In genomic region chr2:29271803-29272518, GRCm38 (mm10) we compare ENCODE assay signal across 8 mouse cellular contexts. TPM values are rescaled to one million over a fixed set of nuclear protein-coding genes. Genes with fewer than 3 reads are reported as not detected.
DNase-seq lines count a peak whose midpoint lies in the region; ATAC-seq and TF ChIP-seq lines count a peak whose summit lies in the region.

No protein-coding gene starts in this region.

- H3K4me3 ChIP-seq in MEL (ENCODE audit: control insufficient read depth in 1 of 2, insufficient read depth in 1 of 2, low read depth in 2 of 2, low read length in 2 of 2), result no peak overlapping the region
- no peak overlapping the region for H3K4me3 ChIP-seq in hindbrain, embryonic 12.5 days

- TF ChIP-seq CTCF in MEL (IDR thresholded peaks at IDR 0.05 in 2 of 3, conservative IDR thresholded peaks at IDR 0.05 in 1 of 3; ENCODE audit: control insufficient read depth in 1 of 3, insufficient read depth in 1 of 3, low read depth in 2 of 3, low read length in 3 of 3, poor library complexity in 1 of 3, severe bottlenecking in 1 of 3), result no peak

- H3K36me3 ChIP-seq in MEL (ENCODE audit: control insufficient read depth in 1 of 2, insufficient read depth in 2 of 2, low read length in 2 of 2), result no peaks in the 10 kb centered on the region
- no peaks in the 10 kb centered on the region for H3K36me3 ChIP-seq in hindbrain, embryonic 12.5 days

- no peak overlapping the region for H3K27ac ChIP-seq in MEL (ENCODE audit: control insufficient read depth, low read depth, low read length)
- peak overlapping the region; percentile 60; the same call in 1 of the 2 replicates for H3K27ac ChIP-seq in hindbrain, embryonic 12.5 days

- no peak overlapping the region for H3K4me2 ChIP-seq in hindbrain, embryonic 12.5 days (replicated peaks)

- no peak for TF ChIP-seq RAD21 in MEL (IDR thresholded peaks at IDR 0.05; ENCODE audit: low read depth, low read length)

- WGBS in hindbrain, embryonic 12.5 days, result 43% methylated on average over 7 of the region's 7 CpGs

- peak; percentile 61 to 64 for DNase-seq in cerebellum, postnatal 10 days
- peak; percentile 52 for DNase-seq in MEL (ENCODE audit: low read depth, low spot score)
- peak; percentile 45 for DNase-seq in lung, postnatal 14 days
- DNase-seq in liver, result no peak
- no peak for DNase-seq in ovary, postnatal 36 days (ENCODE audit: low spot score)
- no peak for DNase-seq in urinary bladder, postnatal 25 days (ENCODE audit: low spot score)

- H3K27me3 ChIP-seq in MEL (ENCODE audit: control insufficient read depth in 1 of 2, insufficient read depth in 2 of 2, low read length in 2 of 2), result peaks cover 0 to 1% of the 10 kb centered on the region in 2 experiments; a peak in 1 of 4 replicates
- no peaks in the 10 kb centered on the region for H3K27me3 ChIP-seq in hindbrain, embryonic 12.5 days

- TF ChIP-seq EP300 in MEL (IDR thresholded peaks at IDR 0.05; ENCODE audit: low read depth in 1 of 2, low read length in 2 of 2), result no peak; a peak in 1 of 4 replicates

- H3K79me2 ChIP-seq in MEL (ENCODE audit: control insufficient read depth, insufficient read depth, low read length, poor library complexity), result no peaks in the 10 kb centered on the region

- TF ChIP-seq POLR2A in MEL (IDR thresholded peaks at IDR 0.05; ENCODE audit: control insufficient read depth in 1 of 2, insufficient read depth in 1 of 2, low read depth in 1 of 2, low read length in 2 of 2, poor library complexity in 1 of 2), result no peak

- no peak for ATAC-seq in cerebellum, adult (ENCODE audit: insufficient number of reproducible peaks, low FRiP score, low TSS enrichment)
- peak; percentile 74 for ATAC-seq in hindbrain, embryonic 12.5 days (ENCODE audit: low FRiP score)

- peaks cover 0 to 9% of the 10 kb centered on the region in 2 experiments; a peak in 1 of 4 replicates for H3K4me1 ChIP-seq in MEL (ENCODE audit: control insufficient read depth in 1 of 2, insufficient read depth in 2 of 2, low read length in 2 of 2)
- peaks cover 22% of the 10 kb centered on the region for H3K4me1 ChIP-seq in hindbrain, embryonic 12.5 days

- H3K9ac ChIP-seq in MEL (ENCODE audit: control insufficient read depth, low read depth, low read length, poor library complexity, severe bottlenecking), result no peak overlapping the region
- no peak overlapping the region for H3K9ac ChIP-seq in hindbrain, embryonic 12.5 days

- H3K9me3 ChIP-seq in MEL (replicated peaks; ENCODE audit: insufficient read depth, low read length), result no peaks in the 10 kb centered on the region
- no peaks in the 10 kb centered on the region for H3K9me3 ChIP-seq in hindbrain, embryonic 12.5 days (replicated peaks)

TF ChIP-seq in MEL, 35 proteins besides CTCF, POLR2A, EP300 and RAD21:
- no peak for TF ChIP-seq SMC3 (IDR thresholded peaks at IDR 0.05; ENCODE audit: low read depth, low read length)
- no peak for TF ChIP-seq MYC (IDR thresholded peaks at IDR 0.05; ENCODE audit: low read depth, low read length)
- TF ChIP-seq MAX (IDR thresholded peaks at IDR 0.05; ENCODE audit: low read length), result no peak
- no peak for TF ChIP-seq TAL1 (IDR thresholded peaks at IDR 0.05; ENCODE audit: low read length)
- TF ChIP-seq MAZ (IDR thresholded peaks at IDR 0.05; ENCODE audit: low read depth, low read length), result no peak

RNA-seq across cellular contexts. Expression of gene Ntng2, which starts 19.2 kb away (rescaled TPM):
- 3.7 and 5.4 TPM in 2 replicates for total RNA-seq in MEL (2012; rRNA removed)
- polyA plus RNA-seq in MEL (2012; ENCODE audit: insufficient read depth in 1 of 2, insufficient read length in 2 of 2, low read depth in 1 of 2, low replicate concordance in 2 of 2, missing spikeins in 1 of 2), result 10 to 100 TPM in 1 of 2 experiments, not detected in 1; 19.1 TPM
- polyA plus RNA-seq in hindbrain, embryonic 12.5 days (2016; fragmentation: Nextera tagmentation; extraction: Ambion mirVana), result 2.6 and 3.1 TPM in 2 replicates

Comparison
In these comparisons a context has a peak if more than half of its experiments do, and no peak if none do; other contexts are left out.
1. DNase-seq: peak in cerebellum, postnatal 10 days (2 of 2), MEL (single experiment) and lung, postnatal 14 days (single experiment); none in liver (single experiment), ovary, postnatal 36 days (single experiment) and urinary bladder, postnatal 25 days (single experiment).